Mouse (Mus musculus) naive thymus-derived CD4-positive, alpha-beta T cell, adult 2 months (primary cell): Measurements from ENCODE around the gene Nsg2.
"Not testable (repeated sequence)": the region's sequence is repeated elsewhere in the genome, so short reads cannot be mapped to it uniquely, and the experiment has no call there.

ENCODE experiments used
- DNase-seq: peaks from one replicate; pipeline ENCODE4 v3.0.0-alpha.2; 2011; ENCODE audit warnings: low read depth

Gene Nsg2

DNA sequence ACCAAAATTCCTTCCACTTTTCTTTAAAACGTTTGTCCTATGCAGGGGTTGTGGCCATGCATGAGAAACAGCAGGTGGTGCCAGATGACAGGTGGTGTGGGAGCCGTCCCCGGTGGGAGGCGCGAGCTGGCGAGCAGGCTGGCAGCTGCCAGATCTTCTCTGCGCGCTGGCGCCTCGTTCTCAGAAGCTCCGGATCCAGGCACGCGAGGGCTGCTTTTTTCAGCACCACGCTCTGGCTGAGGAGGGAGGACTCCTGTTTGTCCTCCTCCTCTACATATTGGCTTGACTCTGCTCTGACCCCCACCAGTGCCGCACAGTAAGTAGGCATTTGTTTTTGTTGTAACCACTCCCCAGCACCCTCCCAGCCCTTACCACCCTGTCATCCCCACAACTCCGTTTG is at the start of gene Nsg2:
TSS of gene Nsg2 (plus strand) at position 183 of the 400 bp plus-strand sequence.
- peak; percentile 92 for DNase-seq

DNA sequence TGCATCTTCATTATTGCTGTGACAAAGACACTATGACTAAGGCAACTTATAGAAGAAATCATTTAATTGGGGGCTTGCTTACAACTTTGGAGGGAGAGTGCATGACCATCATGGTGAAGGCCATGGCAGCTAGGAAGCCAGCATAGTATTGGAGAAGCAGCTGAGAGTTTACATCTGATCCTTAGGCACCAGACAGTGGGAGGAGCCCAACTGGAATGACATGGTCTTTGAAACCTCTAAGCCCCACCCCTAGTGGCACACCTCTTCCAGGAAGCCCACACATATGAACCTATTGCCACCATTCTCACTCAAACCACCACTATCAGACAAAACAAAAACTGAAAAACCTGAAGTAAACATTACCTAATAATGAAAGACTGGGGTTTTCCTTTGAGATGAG is 40.2 kb upstream of the Nsg2 start:
- DNase-seq, result no peak

DNA sequence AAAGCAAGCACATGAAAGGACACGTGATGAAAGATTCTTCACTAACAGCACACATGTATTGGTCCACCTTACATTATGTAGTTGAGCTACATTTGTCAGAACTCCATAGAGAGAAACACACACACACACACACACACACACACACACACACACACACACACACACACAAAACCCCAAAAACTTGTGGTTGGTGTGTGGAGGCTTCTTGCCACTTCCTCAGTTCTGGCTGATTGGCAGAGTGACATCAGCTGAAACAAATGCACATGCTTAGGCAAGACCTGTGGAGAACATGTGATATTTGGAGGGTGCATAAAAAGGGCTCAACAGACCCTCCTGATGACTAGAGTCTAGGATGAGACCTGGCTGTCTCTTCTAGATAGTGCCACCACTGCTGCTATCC is 36.3 kb upstream of the Nsg2 start:
- DNase-seq, result peak; percentile 68

DNA sequence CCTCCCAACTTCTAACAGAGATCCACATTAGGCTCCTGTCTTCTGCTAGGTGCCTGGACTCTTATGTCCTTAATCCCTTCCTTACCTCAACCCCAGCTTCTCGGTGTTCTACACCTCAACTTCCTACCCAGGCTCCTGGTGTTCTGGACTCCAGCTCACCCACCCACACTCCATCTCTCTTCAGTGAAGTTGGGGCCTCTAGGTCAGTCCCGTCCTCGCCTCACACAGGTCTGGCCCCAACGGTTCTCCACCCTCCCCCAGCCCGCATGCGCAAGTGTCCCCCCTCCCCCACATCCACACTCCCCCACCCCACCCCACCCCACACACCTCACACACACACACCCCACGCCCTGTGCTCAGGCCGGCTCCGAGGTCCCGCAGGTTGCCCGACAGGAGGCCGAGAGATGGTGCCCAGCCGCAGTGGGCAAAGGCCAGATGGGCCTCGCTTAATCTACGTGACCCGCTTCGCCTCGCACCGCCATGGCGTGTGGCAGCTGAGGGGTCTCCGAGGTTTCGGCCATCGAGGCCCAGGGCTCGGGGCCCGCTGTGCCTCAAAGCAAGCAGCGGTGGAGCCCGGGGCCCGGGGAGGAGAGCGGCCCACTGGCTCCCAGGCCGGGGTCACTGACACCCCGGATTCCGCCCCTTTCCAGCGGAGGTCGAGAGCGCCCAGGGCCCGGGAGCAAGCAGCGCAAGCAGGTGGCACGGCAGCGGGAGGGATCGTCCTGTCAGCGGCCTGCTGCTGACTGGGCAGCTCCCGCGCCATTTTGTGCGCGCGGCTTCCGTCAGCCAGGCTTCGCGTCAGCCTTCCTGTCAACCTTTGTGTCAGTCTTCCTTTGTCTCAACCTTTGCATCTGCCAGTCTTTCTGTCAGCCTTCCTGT is 34.8 kb upstream of the Nsg2 start, which contains the start of gene 4930524B15Rik:
TSS of gene 4930524B15Rik (plus strand) at position 337 of the 879 bp plus-strand sequence.
- DNase-seq, result no peak

DNA sequence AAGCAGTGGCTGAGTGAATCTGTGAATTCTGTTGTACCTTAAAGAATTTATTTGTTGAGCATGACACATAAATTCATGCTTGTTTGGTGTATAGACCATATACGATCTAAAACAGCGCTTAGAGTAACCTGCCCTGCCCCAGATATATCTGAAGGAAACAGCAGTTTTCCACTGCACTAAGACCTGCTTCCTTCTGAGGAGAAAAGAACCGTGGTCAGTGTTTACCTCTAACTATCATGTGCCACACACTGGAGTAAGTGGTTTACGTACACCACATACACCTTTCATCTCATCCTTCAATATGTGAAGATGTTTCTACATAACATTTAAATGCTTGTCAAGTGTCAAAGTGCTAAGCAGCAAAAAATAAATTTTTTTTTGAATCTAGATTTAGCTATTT is 26.1 kb upstream of the Nsg2 start:
- DNase-seq, result no peak

DNA sequence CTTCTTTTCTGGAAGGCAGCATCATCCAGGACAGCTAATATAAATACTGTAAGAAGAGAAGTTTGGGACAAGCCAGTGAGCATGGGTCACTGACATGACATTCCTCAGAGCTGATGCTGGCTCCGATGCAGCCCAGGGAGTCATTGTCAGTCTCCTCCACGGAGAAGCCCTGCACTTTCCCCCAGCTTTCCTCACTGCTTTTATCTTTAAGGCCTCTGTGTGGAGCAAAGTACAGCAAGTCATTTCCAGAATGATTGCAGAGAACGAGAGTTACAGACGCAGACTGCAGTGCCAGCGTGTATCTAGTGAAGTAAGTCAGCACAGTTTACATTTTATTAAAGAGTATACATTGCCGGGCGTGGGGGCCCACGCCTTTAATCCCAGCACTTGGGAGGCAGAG is 25.4 kb upstream of the Nsg2 start:
- no peak for DNase-seq

DNA sequence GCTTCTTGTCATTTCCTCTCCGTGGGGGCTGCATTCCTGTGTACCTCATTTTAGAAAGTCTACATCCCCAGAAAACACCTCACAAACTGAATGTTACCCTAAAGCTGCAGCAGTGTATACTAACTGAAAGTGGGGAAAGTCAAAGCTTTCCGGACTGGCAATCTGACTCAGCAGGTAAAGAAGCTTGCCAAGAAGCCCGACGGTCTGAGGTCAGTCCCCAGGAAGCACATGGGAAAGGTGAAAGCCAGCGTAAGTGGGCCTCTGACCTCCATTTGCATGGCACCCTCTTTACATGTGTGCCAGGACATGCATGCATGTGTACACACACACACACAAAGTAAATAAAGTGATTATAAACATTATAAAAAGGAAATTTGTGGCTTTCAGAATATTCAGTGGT is 24.6 kb upstream of the Nsg2 start:
- no peak for DNase-seq

DNA sequence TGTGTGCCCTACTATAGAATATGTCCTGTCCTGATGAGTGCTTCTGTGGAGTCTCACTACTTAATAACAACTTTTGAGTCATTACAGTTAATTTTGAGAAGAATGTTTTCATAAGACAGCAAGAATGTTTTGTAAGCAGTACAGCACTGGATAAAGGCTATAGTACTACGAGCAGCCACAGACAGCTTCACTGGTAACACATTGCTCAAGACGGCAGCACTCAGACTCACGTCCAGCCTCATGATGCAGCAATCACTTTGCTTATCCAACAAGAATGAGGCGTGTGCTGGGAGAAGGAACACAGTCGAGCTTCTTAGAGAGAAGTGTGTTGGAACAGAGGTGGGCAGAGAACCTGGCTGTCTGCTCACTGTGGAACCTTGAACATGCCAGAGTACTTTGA is 24.1 kb upstream of the Nsg2 start:
- DNase-seq, result no peak

DNA sequence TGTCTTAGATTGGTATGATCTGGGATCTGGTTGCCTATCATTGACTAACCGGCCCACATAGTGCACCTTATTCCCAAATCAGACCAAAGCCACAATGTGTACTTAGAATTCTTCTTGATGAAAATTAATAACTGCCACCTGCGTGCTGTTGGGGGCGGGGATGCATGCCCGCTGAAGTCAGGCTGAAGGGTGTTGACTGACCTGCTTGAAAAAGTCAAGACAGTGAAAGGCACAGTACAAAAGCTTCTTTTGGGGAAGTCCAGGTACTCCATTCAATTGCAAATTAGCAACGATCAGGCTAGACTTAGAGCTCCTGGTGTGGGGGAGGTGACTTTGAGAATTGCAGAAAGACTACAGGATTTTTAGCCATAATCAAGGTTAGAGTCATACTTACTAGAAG is 20.2 kb upstream of the Nsg2 start:
- not testable (repeated sequence) for DNase-seq

DNA sequence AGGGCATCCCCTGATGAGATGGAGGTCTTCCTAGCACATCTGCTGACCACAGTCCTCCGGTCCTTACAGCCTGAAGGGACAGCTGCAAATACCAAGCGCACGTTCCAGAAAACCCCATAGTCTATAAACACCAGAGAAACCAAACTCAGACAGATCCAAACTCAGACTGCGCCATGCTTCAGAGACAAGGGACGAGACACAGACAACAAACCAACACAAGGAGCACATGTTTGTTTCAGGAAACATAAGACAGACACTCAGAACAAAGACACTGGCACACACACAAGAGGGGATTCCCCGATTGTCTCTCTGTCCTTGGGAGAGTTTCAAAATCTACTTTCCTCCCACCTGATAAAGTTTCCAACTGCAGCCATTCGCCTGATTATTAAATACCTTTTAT is 18.4 kb upstream of the Nsg2 start:
- DNase-seq, result no peak

DNA sequence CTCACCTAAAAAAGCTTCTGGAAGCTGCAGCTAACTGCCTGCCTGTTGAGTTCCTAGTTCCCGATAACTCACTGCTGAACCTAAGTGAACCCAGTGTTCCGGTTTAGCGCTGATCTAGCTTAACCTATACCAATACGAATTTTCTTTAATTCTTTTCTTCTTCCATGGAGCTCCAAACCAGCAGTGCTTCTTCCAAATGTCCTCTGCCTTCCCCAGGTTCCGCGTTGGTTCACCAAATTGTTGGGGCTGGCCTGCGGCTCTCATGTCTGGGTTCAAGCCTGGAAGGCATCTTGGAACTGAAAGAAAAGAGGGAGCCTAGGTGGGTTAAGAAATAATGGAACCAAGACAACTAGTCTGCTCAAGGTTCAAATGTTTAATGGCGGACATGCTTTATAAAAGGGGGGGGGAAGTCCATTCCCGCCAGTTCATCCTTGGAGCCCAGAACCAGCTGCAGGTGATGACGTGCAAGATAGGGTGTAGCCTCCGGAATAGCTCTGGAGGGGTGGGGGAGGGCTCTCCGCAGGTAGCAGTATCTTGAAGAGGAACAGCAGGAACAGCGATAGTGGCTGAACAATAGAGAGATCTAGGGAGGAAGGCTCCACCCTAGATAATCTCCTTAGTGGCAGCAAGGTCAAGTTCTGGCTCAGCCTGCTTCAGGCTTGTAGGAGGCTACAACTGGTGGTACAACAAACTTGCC is 17.9 kb upstream of the Nsg2 start:
- DNase-seq, result not testable (repeated sequence)

DNA sequence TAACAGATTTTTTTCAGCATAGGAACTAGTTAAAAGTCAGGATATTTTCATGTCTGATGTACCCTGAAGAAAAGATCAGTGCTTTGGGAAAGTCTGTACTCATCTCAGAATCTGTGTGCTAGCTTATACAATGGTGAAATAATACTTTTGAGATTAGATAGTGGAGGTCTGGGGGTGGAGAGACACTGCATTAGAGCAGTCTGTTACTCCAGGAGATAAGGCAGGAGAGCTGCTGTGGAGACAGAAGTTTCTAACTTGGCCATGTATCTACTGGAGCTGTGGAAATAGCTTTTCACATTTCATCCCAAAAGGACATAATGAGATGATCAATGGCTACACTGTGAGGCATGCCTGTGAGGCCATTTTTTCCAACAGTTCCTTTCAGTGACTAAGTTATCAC is 17.0 kb upstream of the Nsg2 start:
- DNase-seq, result no peak

DNA sequence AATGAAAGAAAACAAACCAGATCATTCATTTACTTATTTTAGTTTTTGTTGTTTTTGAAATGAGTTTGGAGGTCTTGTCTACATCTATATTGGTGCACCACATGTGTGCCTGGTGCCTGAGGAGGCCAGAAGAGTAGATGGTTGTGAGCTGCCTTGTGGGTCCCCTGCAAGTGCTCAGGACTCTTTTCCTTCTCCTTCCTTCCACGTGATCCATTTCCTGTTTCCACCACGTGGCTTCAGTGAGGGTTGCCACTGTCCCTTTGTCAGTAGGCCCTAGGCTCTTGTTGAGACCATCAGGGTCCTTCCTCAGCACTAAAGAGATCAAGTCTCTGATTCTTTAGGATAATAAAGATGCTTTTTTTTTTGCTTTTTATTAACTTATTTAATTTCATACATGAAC is 15.5 kb upstream of the Nsg2 start:
- DNase-seq, result no peak

DNA sequence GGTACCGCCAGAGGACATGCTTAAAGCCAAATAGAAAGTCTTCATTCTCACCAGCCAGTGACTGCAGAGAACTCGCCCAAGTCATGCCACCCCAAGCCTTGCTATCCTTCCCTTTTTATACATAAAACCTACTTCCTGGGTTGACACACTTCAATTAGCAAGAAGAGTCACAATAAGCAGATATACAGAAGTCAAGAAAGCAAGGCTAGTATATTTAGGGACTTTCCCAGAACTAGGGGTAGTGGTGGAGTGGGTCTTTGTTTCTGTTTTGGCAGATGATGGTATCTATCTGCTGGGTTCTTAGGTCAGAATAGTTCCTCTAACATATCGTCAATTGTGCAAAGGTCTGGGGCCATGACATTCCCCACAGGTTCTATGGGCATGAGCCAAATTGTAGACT is 7.7 kb upstream of the Nsg2 start:
- no peak for DNase-seq

DNA sequence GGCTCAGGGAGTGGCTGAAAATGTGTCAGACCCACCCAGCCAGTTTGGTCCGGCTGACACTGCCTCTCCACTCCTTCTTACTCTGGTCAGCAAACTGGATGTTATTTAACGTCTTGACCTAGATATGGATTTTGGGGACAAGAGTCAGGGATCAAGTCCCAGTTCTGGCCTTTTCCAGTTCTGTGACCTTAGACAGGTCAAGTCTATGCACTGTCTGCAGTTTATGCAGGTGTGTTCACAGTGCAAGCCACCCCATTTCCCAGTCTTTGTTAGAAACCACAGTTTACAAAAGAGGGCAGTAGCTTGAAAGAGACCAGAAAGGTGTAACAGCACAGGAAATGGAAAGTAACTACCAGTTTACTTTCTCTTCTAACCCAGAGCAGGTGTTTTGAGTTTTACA is 547 bp upstream of the Nsg2 start:
- DNase-seq, result peak; percentile 84

DNA sequence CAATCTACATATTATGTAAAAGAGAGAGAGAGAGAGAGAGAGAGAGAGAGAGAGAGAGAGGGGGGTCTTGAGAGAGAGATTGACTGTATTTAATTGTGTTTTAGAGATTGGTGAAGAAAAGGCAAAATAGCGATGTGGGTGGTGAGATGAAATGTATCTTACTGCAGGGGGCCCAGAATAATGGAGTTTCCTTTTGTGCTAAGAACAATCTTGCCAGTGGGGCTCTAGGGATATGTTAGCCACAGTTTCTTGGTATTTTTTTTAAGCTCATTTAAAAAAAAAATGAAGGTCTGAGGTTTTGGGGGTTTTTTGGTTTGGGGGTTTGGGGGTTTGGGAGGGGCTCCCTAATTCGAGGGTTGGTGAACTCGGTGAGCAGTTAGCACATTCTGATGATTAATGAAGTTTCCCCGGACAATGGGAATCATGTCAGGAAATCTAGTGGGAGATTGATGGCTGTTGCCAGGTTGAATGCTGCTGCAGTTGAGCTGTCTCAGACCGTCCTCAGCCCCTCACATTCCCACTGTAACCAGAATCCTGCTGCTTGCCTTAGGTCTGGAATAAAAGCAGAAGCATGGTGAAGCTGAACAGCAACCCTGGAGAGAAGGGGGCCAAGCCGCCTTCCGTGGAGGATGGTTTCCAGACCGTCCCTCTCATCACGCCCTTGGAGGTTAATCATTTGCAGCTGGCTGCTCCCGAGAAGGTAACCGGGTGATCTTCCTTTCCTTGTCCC is 1.1 kb downstream of the Nsg2 start:
- peak; percentile 52 for DNase-seq

DNA sequence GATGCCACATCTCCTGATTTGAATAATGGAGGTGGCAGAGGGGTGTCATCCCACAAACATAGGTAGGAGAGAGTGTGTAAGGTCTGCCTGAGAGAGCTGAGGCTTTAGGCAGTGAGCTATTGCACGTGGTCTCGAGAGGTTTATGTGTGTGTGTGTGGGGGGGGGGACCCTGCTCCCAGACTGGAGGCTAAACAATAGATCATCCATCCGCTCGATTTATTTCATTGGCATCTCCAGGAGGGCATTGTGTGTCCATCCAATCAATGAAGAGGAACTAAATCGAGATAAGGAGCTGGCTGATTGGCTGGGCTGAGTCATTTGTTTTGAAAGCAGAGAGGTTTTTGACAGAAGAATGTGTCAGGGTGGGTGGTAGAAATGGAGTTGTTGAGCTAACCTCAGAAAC is 2.4 kb downstream of the Nsg2 start:
- DNase-seq, result no peak

DNA sequence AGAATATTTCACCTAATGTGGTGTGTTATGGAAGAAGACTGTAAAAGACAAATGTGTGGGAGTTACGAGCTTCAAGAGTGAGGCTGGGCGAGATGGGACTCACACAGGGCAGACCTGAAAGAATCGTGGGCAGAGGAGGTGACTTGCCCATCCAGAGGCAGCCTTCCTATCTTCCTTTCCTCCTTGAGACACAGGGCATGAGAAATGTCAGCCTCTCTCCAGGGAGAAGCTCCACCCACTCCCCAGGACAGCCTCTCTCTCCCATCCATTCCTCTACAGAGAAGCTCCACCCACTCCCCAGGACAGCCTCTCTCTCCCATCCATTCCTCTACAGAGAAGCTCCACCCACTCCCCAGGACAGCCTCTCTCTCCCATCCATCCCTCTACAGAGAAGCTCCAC is 7.8 kb downstream of the Nsg2 start:
- DNase-seq, result not testable (repeated sequence)

DNA sequence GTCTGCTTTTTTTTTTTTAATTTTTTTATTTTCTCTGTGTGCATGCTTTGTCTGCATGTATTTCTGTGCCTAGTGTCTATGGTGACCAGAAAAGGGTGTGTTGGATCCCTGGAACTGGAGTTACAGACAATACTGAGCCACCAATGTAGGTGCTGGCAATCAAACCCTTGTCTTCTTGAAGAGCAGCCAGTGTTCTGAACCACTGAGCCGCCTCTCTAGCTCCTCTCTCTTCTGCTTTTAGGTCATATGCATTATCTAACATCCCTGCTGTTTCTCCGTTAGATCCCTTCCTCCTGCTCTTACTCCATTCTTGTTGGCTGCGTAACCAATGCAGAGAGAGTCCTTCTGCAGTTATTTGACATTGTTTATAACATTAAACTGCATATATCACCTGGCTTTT is 8.6 kb downstream of the Nsg2 start:
- DNase-seq, result no peak

DNA sequence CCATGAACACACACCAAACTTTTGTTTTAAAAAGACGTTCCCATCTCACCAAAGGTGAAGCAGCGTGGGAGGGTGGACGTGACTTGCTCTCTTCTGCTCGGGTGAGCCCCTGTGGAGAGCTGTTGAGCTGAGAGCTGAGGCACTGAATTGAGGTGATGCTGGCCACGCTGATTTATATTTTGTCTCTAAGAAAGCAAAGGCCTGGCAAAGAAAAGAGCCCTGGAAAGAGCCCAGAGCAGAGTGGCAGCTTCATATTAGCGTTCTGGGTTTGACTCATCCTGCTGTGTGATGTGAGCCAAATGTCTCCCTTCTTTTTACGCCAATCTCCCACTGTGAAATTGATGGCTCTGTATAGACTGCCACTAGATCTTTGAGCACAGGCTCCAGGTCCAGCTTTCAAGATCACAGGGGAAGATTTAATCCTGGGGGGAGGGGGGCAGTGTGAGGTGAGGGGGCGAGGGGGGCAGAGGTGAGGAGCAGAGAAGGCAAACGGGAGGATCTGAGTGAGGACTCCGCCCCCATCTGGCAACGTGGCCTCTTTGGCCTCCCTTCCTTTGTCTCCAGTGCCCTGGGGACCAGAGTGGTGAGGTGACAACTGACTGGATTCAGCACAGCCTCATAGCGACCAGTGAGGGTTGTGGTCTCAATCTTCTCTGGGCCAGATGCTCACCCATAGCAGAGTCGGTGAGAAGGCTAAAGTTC is 9.8 kb downstream of the Nsg2 start:
- DNase-seq, result peak; percentile 61

DNA sequence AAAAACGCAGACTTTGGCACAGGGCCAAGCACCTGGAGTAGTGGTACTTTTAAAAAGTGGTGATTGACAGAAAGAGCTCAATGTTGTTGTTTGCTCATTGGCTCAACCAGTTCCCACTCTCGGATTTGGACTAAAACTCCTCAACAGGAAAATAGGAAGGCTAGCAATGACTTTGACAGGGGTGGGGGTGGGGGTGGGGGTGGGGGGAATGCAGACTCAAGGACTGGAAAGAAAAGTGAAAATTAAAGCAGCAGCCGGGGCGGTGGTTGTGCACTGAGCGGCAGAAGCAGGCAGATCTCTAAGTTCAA is 10.4 kb downstream of the Nsg2 start:
- DNase-seq, result peak; percentile 87

DNA sequence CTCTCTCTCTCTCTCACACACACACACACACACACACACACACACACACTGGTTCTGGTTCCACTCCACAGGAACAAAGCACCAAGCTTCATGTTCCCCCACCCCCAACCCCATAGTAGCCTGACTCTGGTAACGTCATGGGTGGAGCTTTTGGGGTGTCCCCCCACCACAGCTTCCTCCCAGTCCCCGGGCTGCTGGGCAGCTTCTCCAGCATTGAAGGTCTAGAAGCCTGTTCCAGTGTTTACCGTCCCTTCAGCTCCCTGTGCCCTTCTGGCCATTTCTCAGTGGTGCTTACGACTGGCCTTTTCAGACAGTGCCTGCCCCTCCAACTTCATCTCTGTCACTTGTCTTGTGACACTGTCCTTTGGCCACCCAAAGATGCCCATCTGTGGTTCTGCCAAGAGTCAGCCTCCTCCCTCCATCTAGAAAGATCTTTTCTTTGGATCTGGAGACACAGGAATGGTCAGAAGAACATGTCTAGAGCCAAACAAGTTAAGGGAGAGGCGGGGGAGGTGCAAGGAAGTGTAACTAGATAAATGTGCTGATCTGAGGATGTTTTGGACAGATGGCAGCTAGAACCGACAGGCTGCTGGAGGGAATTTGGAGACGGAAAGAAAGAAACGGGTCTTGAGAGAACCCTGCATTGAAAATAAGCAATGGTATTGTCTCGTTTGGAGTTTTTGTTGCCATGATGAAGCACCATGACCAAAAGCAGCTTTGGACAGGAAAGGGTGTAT is 11.8 kb downstream of the Nsg2 start:
- DNase-seq, result peak; percentile 86
